Mouse (Mus musculus) intestine, embryonic 14.5 days (tissue): ENCODE measurements around the gene Wdr53. TPM values are rescaled to one million over a fixed set of nuclear protein-coding genes. Genes with fewer than 3 reads are reported as not detected.
"Not testable (repeated sequence)": the region's sequence is repeated elsewhere in the genome, so short reads cannot be mapped to it uniquely, and the experiment has no call there.

Experiments
- ATAC-seq: fragments of 200-750 bp; cut with Nextera tagmentation; replicated peaks from 2 replicates; pipeline ENCODE4 v1.8.0; 2017; ENCODE audit warnings: low read depth, moderate number of reproducible peaks, moderate TSS enrichment, moderate library complexity; ENCODE audit not compliant: low FRiP score, low TSS enrichment
- DNase-seq: peaks from one replicate; pipeline ENCODE4 v3.0.0-alpha.2; 2018; ENCODE audit warnings: low spot score
- H3K27ac ChIP-seq: fragments of 300-500 bp; sonication (generic); 2 replicates; pipeline ENCODE4 v1.5.1; 2014; ENCODE audit warnings: low read depth, mild to moderate bottlenecking, control low read depth
- H3K27me3 ChIP-seq: fragments of 300-500 bp; sonication (generic); replicated peaks from 2 replicates; pipeline ENCODE4 v1.6.1; 2014; ENCODE audit warnings: low read length, control low read depth; ENCODE audit not compliant: control insufficient read depth, insufficient read depth
- H3K36me3 ChIP-seq: fragments of 300-500 bp; sonication (generic); 2 replicates; pipeline ENCODE4 v1.6.1; 2014; ENCODE audit warnings: low read length, control low read depth; ENCODE audit not compliant: control insufficient read depth, insufficient read depth
- H3K4me1 ChIP-seq: fragments of 300-500 bp; sonication (generic); replicated peaks from 2 replicates; pipeline ENCODE4 v1.6.1; 2014; ENCODE audit warnings: low read length, control low read depth, mixed read lengths; ENCODE audit not compliant: control insufficient read depth, insufficient read depth
- H3K4me2 ChIP-seq: fragments of 300-500 bp; sonication (generic); 2 replicates; pipeline ENCODE4 v1.6.1; 2014; ENCODE audit warnings: low read length
- H3K4me3 ChIP-seq: fragments of 300-500 bp; sonication (generic); 2 replicates; pipeline ENCODE4 v1.5.1; 2014; ENCODE audit warnings: low read depth, low read length, control low read depth, mixed read lengths
- H3K9ac ChIP-seq: fragments of 300-500 bp; sonication (generic); 2 replicates; pipeline ENCODE4 v1.6.1; 2014; ENCODE audit warnings: mild to moderate bottlenecking, low read length
- H3K9me3 ChIP-seq: fragments of 300-500 bp; sonication (generic); 2 replicates; pipeline ENCODE4 v1.6.1; 2016; ENCODE audit warnings: low read length, control low read depth; ENCODE audit not compliant: control insufficient read depth
- WGBS: fragments of 180-500 bp; shearing (Covaris S2); extraction: QIAGEN DNeasy Blood & Tissue Kit; methylation state at CpG from one replicate; pipeline ENCODE4 v1.1.7; 2014; 5-methylcytosine and 5-hydroxymethylcytosine counted together
- polyA plus RNA-seq: library from polyadenylated mRNA; unstranded; fragments of >200 nt; fragmentation: Nextera tagmentation; extraction: Ambion mirVana; gene quantifications from 2 replicates; pipeline ENCODE4 v1.2.1, GENCODE M21; 2014

Wdr53 gene
- polyA plus RNA-seq, 1 experiment from 2014 or later, result 20.4 TPM

GRCm38 (mm10) chr16:32222399-32222798 lies 24.6 kb upstream of the Wdr53 start:
- H3K27me3 ChIP-seq, result no peaks in the 10 kb centered on the region
- no peak for ATAC-seq
- no peak overlapping the region for H3K9ac ChIP-seq
- no peak for DNase-seq
- no peak overlapping the region for H3K4me3 ChIP-seq
- no peak overlapping the region for H3K27ac ChIP-seq
- H3K9me3 ChIP-seq, result no peaks in the 10 kb centered on the region
- no peak overlapping the region for H3K4me2 ChIP-seq
- no peaks in the 10 kb centered on the region for H3K4me1 ChIP-seq
- no peaks in the 10 kb centered on the region for H3K36me3 ChIP-seq

GRCm38 (mm10) chr16:32232050-32232449 lies 15.0 kb upstream of the Wdr53 start:
- H3K9me3 ChIP-seq, H3K4me1 ChIP-seq, H3K4me2 ChIP-seq, H3K27ac ChIP-seq, ATAC-seq, DNase-seq, H3K27me3 ChIP-seq, H3K4me3 ChIP-seq, H3K9ac ChIP-seq: not testable (repeated sequence)
- peaks cover 40% of the 10 kb centered on the region for H3K36me3 ChIP-seq
- WGBS, result 87% methylated on average over 3 of the region's 3 CpGs

GRCm38 (mm10) chr16:32237930-32238680 lies 8.9 kb upstream of the Wdr53 start:
- ATAC-seq, result no peak
- H3K36me3 ChIP-seq, result peaks cover 35% of the 10 kb centered on the region
- 91% methylated on average over 19 of the region's 19 CpGs for WGBS

GRCm38 (mm10) chr16:32239428-32240312 lies 7.4 kb upstream of the Wdr53 start:
- Histone ChIP-seq H3K27ac (no peak overlapping the region), H3K4me3 (no peak overlapping the region), H3K4me2 (no peak overlapping the region), H3K4me1 (peaks cover under 1% of the 10 kb centered on the region; the same call in 1 of the 2 replicates), H3K36me3 (peaks cover 21% of the 10 kb centered on the region), H3K9me3 (no peaks in the 10 kb centered on the region), H3K9ac (no peak overlapping the region), H3K27me3 (no peaks in the 10 kb centered on the region)
- no peak for ATAC-seq
- DNase-seq, result no peak
- 91% methylated on average over 2 of the region's 2 CpGs for WGBS

More at GRCm38 (mm10) chr16:32237930-32238680, 8.9 kb upstream of the Wdr53 start:
- DNase-seq, result no peak
- H3K4me1 ChIP-seq, result no peaks in the 10 kb centered on the region
- H3K9ac ChIP-seq, result no peak overlapping the region
- no peak overlapping the region for H3K4me3 ChIP-seq
- H3K27ac ChIP-seq, result no peak overlapping the region
- H3K9me3 ChIP-seq, result no peaks in the 10 kb centered on the region
- H3K27me3 ChIP-seq, result no peaks in the 10 kb centered on the region
- H3K4me2 ChIP-seq, result no peak overlapping the region

- ATAC-seq, result no peak
- no peak overlapping the region for H3K4me2 ChIP-seq
- 91% methylated on average over 3 of the region's 3 CpGs for WGBS
Observed at GRCm38 (mm10) chr16:32243901-32244300, 3.1 kb upstream of the Wdr53 start.

GRCm38 (mm10) chr16:32246351-32246791 lies 656 bp upstream of the Wdr53 start:
- peak overlapping the region; percentile 82 for H3K9ac ChIP-seq
- H3K4me1 ChIP-seq, result peaks cover 16% of the 10 kb centered on the region
- WGBS, result under 1% methylated on average over 38 of the region's 41 CpGs
- H3K4me3 ChIP-seq, result peak overlapping the region; percentile 96
- H3K9me3 ChIP-seq, result no peaks in the 10 kb centered on the region
- H3K36me3 ChIP-seq, result no peaks in the 10 kb centered on the region
- peak overlapping the region; percentile 72 for H3K4me2 ChIP-seq
- no peaks in the 10 kb centered on the region for H3K27me3 ChIP-seq
- peak overlapping the region; percentile 84 for H3K27ac ChIP-seq
- ATAC-seq (peak; percentile 67), DNase-seq (peak; percentile 84)

More at GRCm38 (mm10) chr16:32243901-32244300, 3.1 kb upstream of the Wdr53 start:
- H3K27me3 ChIP-seq, result no peaks in the 10 kb centered on the region
- no peaks in the 10 kb centered on the region for H3K9me3 ChIP-seq
- no peak overlapping the region for H3K4me3 ChIP-seq
- no peak overlapping the region for H3K9ac ChIP-seq
- no peak for DNase-seq
- H3K36me3 ChIP-seq, result no peaks in the 10 kb centered on the region
- no peak overlapping the region for H3K27ac ChIP-seq
- H3K4me1 ChIP-seq, result peaks cover 16% of the 10 kb centered on the region

GRCm38 (mm10) chr16:32264225-32264624 lies 17.2 kb downstream of the Wdr53 start:
- H3K27ac ChIP-seq, H3K4me3 ChIP-seq, ATAC-seq, H3K36me3 ChIP-seq, H3K4me1 ChIP-seq, H3K27me3 ChIP-seq, H3K9ac ChIP-seq, H3K9me3 ChIP-seq, DNase-seq, H3K4me2 ChIP-seq: not testable (repeated sequence)
- WGBS, result 89% methylated on average over 2 of the region's 2 CpGs

- no peaks in the 10 kb centered on the region for H3K36me3 ChIP-seq
- H3K9ac ChIP-seq, result no peak within 1 kb of the TSS
- no peak for DNase-seq
- H3K27ac ChIP-seq, result no peak within 1 kb of the TSS
- H3K4me3 ChIP-seq, result no peak within 1 kb of the TSS
- H3K9me3 ChIP-seq, result no peaks in the 10 kb centered on the region
- H3K27me3 ChIP-seq, result no peaks in the 10 kb centered on the region
- no peak within 1 kb of the TSS for H3K4me2 ChIP-seq
- no peaks in the 10 kb centered on the region for H3K4me1 ChIP-seq
- no peak for ATAC-seq
- WGBS, result 83% methylated on average over 11 of the region's 11 CpGs
Observed at GRCm38 (mm10) chr16:32271291-32271690, 24.3 kb downstream of the Wdr53 start, which contains the start of gene Smco1. Smco1 (plus strand) TSS chr16:32271468.
